Mouse (Mus musculus): ENCODE measurements around the gene Mdm2. TPM values are rescaled to one million over a fixed set of nuclear protein-coding genes. Genes with fewer than 3 reads are reported as not detected.
"Not testable (repeated sequence)": the region's sequence is repeated elsewhere in the genome, so short reads cannot be mapped to it uniquely, and the experiment has no call there.

The Mdm2 gene
- total RNA-seq, 2 experiments from 2014 or later, result 80.3 to 89.1 TPM

- ATAC-seq (ENCODE audit: poor library complexity, severe bottlenecking), result not testable (repeated sequence)
Observed at GRCm38 (mm10) chr10:117734104-117734852, 23.7 kb upstream of the Mdm2 start.

- ATAC-seq (ENCODE audit: poor library complexity, severe bottlenecking), result not testable (repeated sequence)
Observed at GRCm38 (mm10) chr10:117733626-117734025, 23.1 kb upstream of the Mdm2 start.

GRCm38 (mm10) chr10:117732962-117733592, 22.5 kb upstream of the Mdm2 start:
- no peak for ATAC-seq (ENCODE audit: poor library complexity, severe bottlenecking)

- peak; percentile 33; the same call in 1 of the 2 replicates for ATAC-seq (ENCODE audit: poor library complexity, severe bottlenecking)
Observed at GRCm38 (mm10) chr10:117732184-117732583, 21.6 kb upstream of the Mdm2 start.

GRCm38 (mm10) chr10:117731244-117732101, 20.9 kb upstream of the Mdm2 start:
- peak; percentile 88 for ATAC-seq (ENCODE audit: poor library complexity, severe bottlenecking)

- ATAC-seq (ENCODE audit: poor library complexity, severe bottlenecking), result no peak
Observed at GRCm38 (mm10) chr10:117730637-117731203, 20.2 kb upstream of the Mdm2 start.

GRCm38 (mm10) chr10:117730140-117730539, 19.6 kb upstream of the Mdm2 start:
- ATAC-seq (ENCODE audit: poor library complexity, severe bottlenecking), result no peak

GRCm38 (mm10) chr10:117729139-117729814, 18.7 kb upstream of the Mdm2 start:
- no peak for ATAC-seq (ENCODE audit: poor library complexity, severe bottlenecking)

GRCm38 (mm10) chr10:117728574-117728973, 18.0 kb upstream of the Mdm2 start:
- no peak for ATAC-seq (ENCODE audit: poor library complexity, severe bottlenecking)

GRCm38 (mm10) chr10:117727518-117728110, 17.1 kb upstream of the Mdm2 start:
- no peak for ATAC-seq (ENCODE audit: poor library complexity, severe bottlenecking)

- no peak for ATAC-seq (ENCODE audit: poor library complexity, severe bottlenecking)
Observed at GRCm38 (mm10) chr10:117726888-117727385, 16.4 kb upstream of the Mdm2 start.

- no peak for ATAC-seq (ENCODE audit: poor library complexity, severe bottlenecking)
Observed at GRCm38 (mm10) chr10:117726350-117726749, 15.8 kb upstream of the Mdm2 start.

- ATAC-seq (ENCODE audit: poor library complexity, severe bottlenecking), result no peak
Observed at GRCm38 (mm10) chr10:117725671-117726070, 15.1 kb upstream of the Mdm2 start.

GRCm38 (mm10) chr10:117724804-117725361, 14.3 kb upstream of the Mdm2 start:
- ATAC-seq (ENCODE audit: poor library complexity, severe bottlenecking), result no peak

GRCm38 (mm10) chr10:117724136-117724718, 13.7 kb upstream of the Mdm2 start:
- peak; percentile 66 for ATAC-seq (ENCODE audit: poor library complexity, severe bottlenecking)

GRCm38 (mm10) chr10:117718161-117719119, 7.9 kb upstream of the Mdm2 start:
- ATAC-seq (ENCODE audit: poor library complexity, severe bottlenecking), result no peak

GRCm38 (mm10) chr10:117717583-117717982, 7.0 kb upstream of the Mdm2 start:
- peak; percentile 73 for ATAC-seq (ENCODE audit: poor library complexity, severe bottlenecking)

GRCm38 (mm10) chr10:117716686-117717085, 6.1 kb upstream of the Mdm2 start:
- no peak for ATAC-seq (ENCODE audit: poor library complexity, severe bottlenecking)
